Mouse (Mus musculus) heart, embryonic 12.5 days (tissue): ENCODE measurements around the gene Adcy2. TPM values are rescaled to one million over a fixed set of nuclear protein-coding genes. Genes with fewer than 3 reads are reported as not detected.

ENCODE experiments used
- ATAC-seq: fragments of 200-750 bp; cut with Nextera tagmentation; 2 replicates; pipeline ENCODE4 v1.8.0; 2017; ENCODE audit warnings: moderate TSS enrichment, moderate library complexity; ENCODE audit not compliant: insufficient number of reproducible peaks, low FRiP score
- H3K27ac ChIP-seq: fragments of 300-500 bp; sonication (generic); 2 replicates; pipeline ENCODE4 v1.5.1; 2016; ENCODE audit warnings: mild to moderate bottlenecking, moderate library complexity; ENCODE audit not compliant: poor library complexity, severe bottlenecking
- H3K27me3 ChIP-seq: fragments of 300-500 bp; sonication (generic); replicated peaks from 2 replicates; pipeline ENCODE4 v1.6.1; 2016; ENCODE audit warnings: mild to moderate bottlenecking, moderate library complexity
- H3K36me3 ChIP-seq: fragments of 300-500 bp; sonication (generic); 2 replicates; pipeline ENCODE4 v1.6.1; 2016; ENCODE audit warnings: mild to moderate bottlenecking, moderate library complexity
- H3K4me1 ChIP-seq: fragments of 300-500 bp; sonication (generic); replicated peaks from 2 replicates; pipeline ENCODE4 v1.6.1; 2016; ENCODE audit warnings: mild to moderate bottlenecking
- H3K4me2 ChIP-seq: fragments of 300-500 bp; sonication (generic); 2 replicates; pipeline ENCODE4 v1.6.1; 2016; ENCODE audit warnings: mild to moderate bottlenecking, moderate library complexity
- H3K4me3 ChIP-seq: fragments of 300-500 bp; sonication (generic); 2 replicates; pipeline ENCODE4 v1.5.1; 2016; ENCODE audit warnings: mild to moderate bottlenecking
- H3K9ac ChIP-seq: fragments of 300-500 bp; sonication (generic); 2 replicates; pipeline ENCODE4 v1.6.1; 2016; ENCODE audit warnings: mild to moderate bottlenecking, moderate library complexity
- H3K9me3 ChIP-seq: fragments of 300-500 bp; sonication (generic); replicated peaks from 2 replicates; pipeline ENCODE4 v1.6.1; 2016; ENCODE audit warnings: mild to moderate bottlenecking, moderate library complexity
- WGBS: fragments of 180-500 bp; shearing (Covaris S2); methylation state at CpG from one replicate; pipeline ENCODE4 v1.1.7; 2016; 5-methylcytosine and 5-hydroxymethylcytosine counted together
- polyA plus RNA-seq: library from polyadenylated mRNA; unstranded; fragments of >200 nt; fragmentation: Nextera tagmentation; extraction: Ambion mirVana; gene quantifications from 2 replicates; pipeline ENCODE4 v1.2.1, GENCODE M21; 2016

Adcy2 gene
- polyA plus RNA-seq, 1 experiment from 2014 or later, result 0.97 TPM

- Histone ChIP-seq H3K36me3 (no peaks in the 10 kb centered on the region), H3K4me1 (no peaks in the 10 kb centered on the region), H3K9me3 (no peaks in the 10 kb centered on the region), H3K9ac (no peak overlapping the region), H3K27me3 (no peaks in the 10 kb centered on the region), H3K4me3 (no peak overlapping the region), H3K4me2 (no peak overlapping the region), H3K27ac (no peak overlapping the region)
- 74% methylated on average over 6 of the region's 6 CpGs for WGBS
- ATAC-seq, result no peak
These were observed 38.8 kb downstream of the Adcy2 start for GRCm38 (mm10) chr13:68960513-68960912.

GRCm38 (mm10) chr13:68959406-68959805 is 39.9 kb downstream of the Adcy2 start:
- Histone ChIP-seq H3K4me2 (no peak overlapping the region), H3K9me3 (no peaks in the 10 kb centered on the region), H3K36me3 (no peaks in the 10 kb centered on the region), H3K27me3 (no peaks in the 10 kb centered on the region), H3K9ac (no peak overlapping the region), H3K27ac (no peak overlapping the region), H3K4me3 (no peak overlapping the region), H3K4me1 (no peaks in the 10 kb centered on the region)
- WGBS, result 81% methylated on average over 4 of the region's 4 CpGs
- ATAC-seq, result no peak

- ATAC-seq, result no peak
- no peaks in the 10 kb centered on the region for H3K9me3 ChIP-seq
- no peaks in the 10 kb centered on the region for H3K36me3 ChIP-seq
- no peak overlapping the region for H3K4me2 ChIP-seq
- no peak overlapping the region for H3K4me3 ChIP-seq
- H3K27me3 ChIP-seq, result no peaks in the 10 kb centered on the region
- no peak overlapping the region for H3K9ac ChIP-seq
- 58% methylated on average over 2 of the region's 2 CpGs for WGBS
- no peaks in the 10 kb centered on the region for H3K4me1 ChIP-seq
- H3K27ac ChIP-seq, result no peak overlapping the region
These were observed 56.6 kb downstream of the Adcy2 start for GRCm38 (mm10) chr13:68942735-68943134.

GRCm38 (mm10) chr13:68941429-68941828 is 57.9 kb downstream of the Adcy2 start:
- no peak overlapping the region for H3K4me2 ChIP-seq
- no peak overlapping the region for H3K27ac ChIP-seq
- ATAC-seq, result no peak
- WGBS, result 90% methylated on average over 1 of the region's 1 CpGs
- H3K9ac ChIP-seq, result no peak overlapping the region
- no peak overlapping the region for H3K4me3 ChIP-seq
- no peaks in the 10 kb centered on the region for H3K27me3 ChIP-seq
- no peaks in the 10 kb centered on the region for H3K4me1 ChIP-seq
- H3K9me3 ChIP-seq, result no peaks in the 10 kb centered on the region
- no peaks in the 10 kb centered on the region for H3K36me3 ChIP-seq

- no peak for ATAC-seq
- 62% methylated on average over 1 of the region's 1 CpGs for WGBS
- H3K9ac ChIP-seq, result no peak overlapping the region
- H3K4me1 ChIP-seq, result no peaks in the 10 kb centered on the region
- H3K36me3 ChIP-seq, result no peaks in the 10 kb centered on the region
- H3K27ac ChIP-seq, result no peak overlapping the region
- H3K27me3 ChIP-seq, result no peaks in the 10 kb centered on the region
- no peak overlapping the region for H3K4me2 ChIP-seq
- H3K4me3 ChIP-seq, result no peak overlapping the region
- no peaks in the 10 kb centered on the region; the same call in 1 of the 2 replicates for H3K9me3 ChIP-seq
These were observed 67.1 kb downstream of the Adcy2 start for GRCm38 (mm10) chr13:68932283-68932647.

GRCm38 (mm10) chr13:68931602-68932282 is 67.6 kb downstream of the Adcy2 start:
- 80% methylated on average over 8 of the region's 8 CpGs for WGBS
- no peak overlapping the region for H3K4me3 ChIP-seq
- no peak overlapping the region for H3K27ac ChIP-seq
- no peak overlapping the region for H3K9ac ChIP-seq
- no peaks in the 10 kb centered on the region for H3K36me3 ChIP-seq
- no peaks in the 10 kb centered on the region for H3K4me1 ChIP-seq
- H3K27me3 ChIP-seq, result no peaks in the 10 kb centered on the region
- no peaks in the 10 kb centered on the region; the same call in 1 of the 2 replicates for H3K9me3 ChIP-seq
- H3K4me2 ChIP-seq, result no peak overlapping the region
- no peak for ATAC-seq

- no peaks in the 10 kb centered on the region for H3K27me3 ChIP-seq
- H3K36me3 ChIP-seq, result no peaks in the 10 kb centered on the region
- H3K4me3 ChIP-seq, result no peak overlapping the region
- H3K9me3 ChIP-seq, result peaks cover 8% of the 10 kb centered on the region
- no peaks in the 10 kb centered on the region for H3K4me1 ChIP-seq
- no peak overlapping the region for H3K27ac ChIP-seq
- ATAC-seq, result no peak
- WGBS, result 64% methylated on average over 6 of the region's 6 CpGs
- no peak overlapping the region for H3K4me2 ChIP-seq
- no peak overlapping the region for H3K9ac ChIP-seq
These were observed 70.9 kb downstream of the Adcy2 start for GRCm38 (mm10) chr13:68928469-68928868.

GRCm38 (mm10) chr13:68913666-68914288 is 85.6 kb downstream of the Adcy2 start:
- ATAC-seq, result no peak
- 74% methylated on average over 11 of the region's 11 CpGs for WGBS
- Histone ChIP-seq H3K27ac (no peak overlapping the region), H3K4me3 (no peak overlapping the region), H3K9me3 (no peaks in the 10 kb centered on the region), H3K36me3 (no peaks in the 10 kb centered on the region), H3K4me2 (no peak overlapping the region), H3K9ac (no peak overlapping the region), H3K27me3 (no peaks in the 10 kb centered on the region), H3K4me1 (no peaks in the 10 kb centered on the region)

GRCm38 (mm10) chr13:68906667-68907066 is 92.7 kb downstream of the Adcy2 start:
- Histone ChIP-seq H3K4me1 (no peaks in the 10 kb centered on the region), H3K36me3 (no peaks in the 10 kb centered on the region), H3K27ac (no peak overlapping the region), H3K27me3 (no peaks in the 10 kb centered on the region), H3K9ac (no peak overlapping the region), H3K9me3 (no peaks in the 10 kb centered on the region), H3K4me2 (no peak overlapping the region), H3K4me3 (no peak overlapping the region)
- no peak for ATAC-seq
- WGBS, result 77% methylated on average over 1 of the region's 1 CpGs

- Histone ChIP-seq H3K4me3 (no peak overlapping the region), H3K9me3 (no peaks in the 10 kb centered on the region), H3K9ac (no peak overlapping the region), H3K36me3 (no peaks in the 10 kb centered on the region), H3K27me3 (no peaks in the 10 kb centered on the region), H3K27ac (no peak overlapping the region), H3K4me1 (no peaks in the 10 kb centered on the region), H3K4me2 (no peak overlapping the region)
- no peak for ATAC-seq
- WGBS, result 72% methylated on average over 1 of the region's 1 CpGs
These were observed 96.6 kb downstream of the Adcy2 start for GRCm38 (mm10) chr13:68902708-68903107.

GRCm38 (mm10) chr13:68889929-68890593 is 109.3 kb downstream of the Adcy2 start:
- Histone ChIP-seq H3K36me3 (no peaks in the 10 kb centered on the region), H3K4me1 (no peaks in the 10 kb centered on the region), H3K4me3 (no peak overlapping the region), H3K9ac (no peak overlapping the region), H3K27ac (no peak overlapping the region), H3K27me3 (no peaks in the 10 kb centered on the region), H3K4me2 (no peak overlapping the region), H3K9me3 (no peaks in the 10 kb centered on the region; the same call in 1 of the 2 replicates)
- no peak for ATAC-seq
- WGBS, result 86% methylated on average over 9 of the region's 9 CpGs
